Mouse (Mus musculus) layer of hippocampus, postnatal 25 days (tissue): ENCODE results near the gene Ccdc96. TPM values are rescaled to one million over a fixed set of nuclear protein-coding genes. Genes with fewer than 3 reads are reported as not detected.

Source experiments
- DNase-seq, 2 experiments: peaks; one replicate each; pipeline ENCODE4 v3.0.0; 2022; ENCODE audit warnings: mixed read lengths in 2 of 2, low spot score in 1 of 2; ENCODE audit errors: extremely low spot score in 1 of 2
- total RNA-seq, 2 experiments: library from RNA; stranded (reverse); gene quantifications; 2 replicates each; pipeline ENCODE4 v1.2.3; 2021

The Ccdc96 gene
- total RNA-seq, 2 experiments from 2014 or later: 1.1 to 1.5 TPM

DNA sequence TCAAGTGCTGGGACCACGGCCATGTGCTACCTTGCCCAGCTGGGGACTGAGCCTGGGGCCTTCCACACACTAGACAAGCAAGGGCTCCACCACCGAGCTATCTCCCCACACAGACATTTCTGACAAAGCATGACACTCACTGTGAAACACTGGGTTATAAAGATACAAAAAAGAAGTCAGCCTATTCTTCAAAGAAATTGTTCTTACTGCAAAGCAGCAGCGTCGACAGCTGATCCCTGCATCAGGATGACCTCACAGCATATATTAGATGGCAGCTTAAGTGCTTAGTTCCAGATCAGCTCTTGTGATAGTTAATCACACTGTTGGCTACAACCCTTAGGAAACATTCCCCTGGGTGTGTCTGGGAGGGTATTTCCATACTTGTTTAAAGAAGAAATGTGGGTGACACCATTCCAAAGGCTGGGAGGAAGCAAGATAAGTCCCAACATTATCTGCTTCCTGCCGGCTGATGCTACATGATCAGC lies 38.9 kb downstream of the Ccdc96 start:
- DNase-seq: no peak

DNA sequence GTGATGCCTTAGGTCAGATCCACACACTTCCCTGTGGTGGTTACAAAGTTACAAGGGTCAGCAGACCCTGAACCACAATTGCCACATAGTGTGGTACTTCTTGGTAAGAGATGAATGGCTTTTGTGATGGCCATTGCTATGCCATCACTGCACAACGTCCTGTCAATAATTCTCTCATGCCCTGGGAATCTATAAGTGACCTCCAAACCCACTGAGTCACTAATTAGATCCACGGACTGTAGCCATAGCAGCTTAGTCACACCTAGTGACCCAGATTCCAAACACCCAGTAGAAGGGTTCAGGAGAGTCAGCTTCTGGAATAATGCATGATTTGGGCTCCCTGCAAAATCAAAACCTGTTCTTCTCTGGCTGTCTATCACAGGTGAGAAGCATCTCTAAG lies 40.8 kb downstream of the Ccdc96 start:
- no peak for DNase-seq

GRCm38 (mm10) chr5:36526274-36526673 lies 41.9 kb downstream of the Ccdc96 start:
- DNase-seq: no peak

DNA sequence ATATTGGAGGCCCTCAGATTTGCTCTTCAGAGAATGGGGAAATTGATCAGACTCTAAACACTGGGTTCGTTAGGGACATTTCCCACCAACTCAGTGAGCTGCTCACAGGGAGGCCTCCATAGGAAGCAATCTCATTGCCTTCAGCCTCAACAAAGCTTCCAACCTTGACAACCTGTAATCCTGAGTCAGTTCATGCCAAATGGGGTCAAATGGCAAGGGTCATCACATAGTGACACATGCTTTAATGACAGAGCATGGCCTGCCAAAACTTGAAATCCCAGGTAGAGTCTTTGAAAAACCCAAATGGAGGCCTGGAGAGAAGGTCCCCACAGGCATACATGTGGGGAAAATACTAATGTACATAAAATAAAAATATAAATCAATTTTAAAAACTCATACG lies 42.5 kb downstream of the Ccdc96 start:
- no peak for DNase-seq

DNA sequence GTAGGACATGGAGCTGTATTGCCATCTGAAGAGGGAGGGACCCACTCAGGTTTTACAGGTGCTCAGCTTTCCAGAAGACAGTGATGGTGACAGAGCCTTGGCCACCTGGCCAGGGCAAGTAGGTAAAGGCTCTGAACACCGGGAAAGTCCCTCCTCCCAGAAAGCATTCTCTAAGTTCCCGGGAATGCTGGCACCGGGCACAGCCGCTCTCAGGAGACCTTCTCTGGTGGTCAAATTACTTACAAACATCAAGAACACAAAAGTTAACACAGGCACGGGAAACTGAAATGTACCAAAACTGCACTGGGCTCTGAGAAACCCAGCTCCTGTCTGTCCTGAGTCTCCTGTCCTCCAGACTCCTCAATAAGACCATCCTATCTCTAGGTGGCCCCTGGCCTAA lies 45.3 kb downstream of the Ccdc96 start:
- DNase-seq: no peak

GRCm38 (mm10) chr5:36530129-36530751 lies 45.9 kb downstream of the Ccdc96 start:
- DNase-seq: peak; percentile 85 to 90

- DNase-seq: no peak
Measured at GRCm38 (mm10) chr5:36534455-36535030, 50.2 kb downstream of the Ccdc96 start.

DNA sequence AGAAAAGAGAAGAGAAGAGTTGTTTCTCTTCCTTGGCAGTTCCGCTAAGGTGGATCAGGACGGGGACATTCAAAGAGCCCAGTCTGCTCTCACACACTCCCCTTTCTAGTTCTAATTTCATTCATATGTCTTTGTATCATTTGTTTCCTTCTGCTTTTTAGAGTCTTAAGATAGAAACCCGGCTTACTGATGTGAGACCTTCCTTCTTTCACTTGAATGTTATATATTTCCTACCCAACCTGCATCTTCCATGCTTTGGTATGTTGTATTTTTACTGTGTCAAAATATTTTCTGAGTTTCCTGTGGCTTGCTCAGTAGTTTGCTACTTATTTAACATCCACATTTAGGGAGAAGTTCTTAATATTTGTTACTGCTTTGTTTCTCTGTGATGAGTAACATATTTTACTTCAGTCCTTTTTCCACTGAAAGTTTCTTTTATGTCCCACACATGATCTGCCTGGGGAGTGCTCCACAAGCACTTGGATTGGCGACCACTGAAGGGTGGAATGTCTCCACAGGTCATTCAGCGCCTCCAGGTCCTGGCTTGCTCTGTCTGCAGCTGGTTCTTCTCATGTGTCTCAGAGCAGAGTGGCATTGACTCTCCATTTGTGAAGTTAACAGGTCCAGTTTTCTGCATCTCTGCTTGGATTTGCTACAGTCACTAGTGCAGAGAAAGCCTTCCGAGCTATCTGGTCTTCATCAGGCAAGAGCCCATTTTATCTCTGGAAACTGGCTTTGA lies 51.2 kb downstream of the Ccdc96 start:
- DNase-seq: no peak

GRCm38 (mm10) chr5:36536424-36536823 lies 52.0 kb downstream of the Ccdc96 start:
- DNase-seq: no peak

Other genes starting within 250 kb of the Ccdc96 start
- 10 to 100 TPM; 52.4 to 53.8 TPM for gene Sorcs2, start 86.4 kb upstream of the Ccdc96 start, total RNA-seq
- gene Grpel1, start 19.6 kb upstream of the Ccdc96 start, total RNA-seq: 10 to 100 TPM; 21.8 to 24.7 TPM
- gene Tada2b, start 303 bp upstream of the Ccdc96 start, total RNA-seq: 10 to 100 TPM; 32.6 to 34.1 TPM
- 100 to 1,000 TPM in 1 of 2 experiments, 10 to 100 TPM in 1; 92.4 to 104 TPM for gene Tbc1d14, start 108.7 kb downstream of the Ccdc96 start, total RNA-seq
- gene D5Ertd579e, start 211.4 kb downstream of the Ccdc96 start, total RNA-seq: 100 to 1,000 TPM in 1 of 2 experiments, 10 to 100 TPM in 1; 87.8 to 107 TPM